Mouse (Mus musculus): ENCODE measurements around the gene Hoxb4.

The Hoxb4 gene

DNA sequence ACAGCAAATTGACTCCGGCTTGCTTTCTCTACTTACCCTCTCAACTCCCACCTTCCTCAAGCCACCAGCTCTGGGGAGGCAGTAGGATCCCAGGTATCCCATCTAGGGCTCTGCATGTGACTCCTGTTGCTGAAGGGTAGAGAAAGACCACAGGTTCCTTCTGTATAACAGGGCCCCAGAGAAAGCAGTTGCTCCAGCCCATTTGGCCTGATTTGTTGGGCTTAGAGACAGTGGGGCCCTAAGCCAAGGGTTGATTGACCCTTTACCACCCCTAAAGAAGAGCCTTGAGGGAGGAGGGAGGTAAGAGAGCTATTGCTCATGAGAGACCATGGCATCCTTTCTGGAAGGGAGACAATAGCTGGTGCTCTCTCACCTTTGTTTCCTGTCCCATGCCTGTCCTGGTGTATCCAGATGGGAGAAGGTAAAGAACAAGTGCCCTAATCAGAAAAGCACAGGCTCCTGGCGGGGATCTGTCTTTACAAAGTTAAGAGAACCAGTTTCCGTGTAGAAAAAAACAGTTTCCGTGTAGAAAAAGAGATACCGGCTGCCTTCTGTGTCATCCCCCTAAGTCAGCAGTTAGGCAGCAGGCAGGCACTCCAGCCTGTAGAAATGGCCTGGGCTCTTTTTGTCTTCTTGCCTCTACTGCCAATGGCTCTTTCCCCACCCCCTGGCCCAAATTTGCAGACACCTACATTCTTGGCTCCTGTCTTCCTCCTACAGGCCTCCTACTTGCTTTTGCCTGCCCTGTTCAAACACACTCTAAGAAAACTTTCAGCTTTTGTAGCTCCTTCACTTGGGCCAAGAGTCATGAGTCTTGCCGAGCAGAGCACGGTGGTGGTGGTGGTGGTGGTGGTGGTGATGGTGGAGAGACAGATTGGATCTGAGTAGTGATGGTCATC is 21.1 kb downstream of the Hoxb4 start:
- DNase-seq = no peak

DNA sequence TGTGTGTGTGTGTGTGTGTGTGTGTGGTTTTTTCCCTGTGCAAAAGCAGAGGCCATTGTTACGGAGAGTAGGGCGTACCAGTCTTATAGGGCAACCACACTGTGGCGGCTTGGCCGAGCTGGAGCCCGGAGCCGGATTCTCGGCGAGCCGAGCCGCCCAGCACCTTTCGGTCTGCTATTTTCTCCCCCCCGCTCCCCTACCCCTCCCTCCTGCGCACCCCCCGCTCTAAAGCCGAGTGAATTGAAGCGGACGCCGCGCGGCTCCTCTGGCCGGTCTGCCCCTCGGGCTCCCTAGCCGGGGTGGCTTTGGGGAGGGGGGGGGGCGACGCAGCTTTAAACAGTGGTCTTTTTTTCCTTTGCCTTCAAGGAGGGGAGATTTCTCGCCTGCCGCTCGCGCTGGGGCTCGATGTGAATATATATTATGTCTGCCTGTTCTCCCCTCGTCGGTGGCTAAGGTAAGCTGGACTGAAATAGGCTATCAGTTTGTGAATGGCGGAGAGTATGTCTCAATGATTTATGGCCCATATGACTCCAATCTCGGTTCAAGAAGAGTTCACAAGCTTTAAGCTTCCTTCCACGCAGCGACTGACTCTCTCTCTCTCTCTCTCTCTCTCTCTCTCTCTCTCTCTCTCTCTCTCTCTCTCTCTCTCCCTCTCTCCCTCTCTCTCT is 22.8 kb downstream of the Hoxb4 start:
- peak; percentile 17 for DNase-seq

DNA sequence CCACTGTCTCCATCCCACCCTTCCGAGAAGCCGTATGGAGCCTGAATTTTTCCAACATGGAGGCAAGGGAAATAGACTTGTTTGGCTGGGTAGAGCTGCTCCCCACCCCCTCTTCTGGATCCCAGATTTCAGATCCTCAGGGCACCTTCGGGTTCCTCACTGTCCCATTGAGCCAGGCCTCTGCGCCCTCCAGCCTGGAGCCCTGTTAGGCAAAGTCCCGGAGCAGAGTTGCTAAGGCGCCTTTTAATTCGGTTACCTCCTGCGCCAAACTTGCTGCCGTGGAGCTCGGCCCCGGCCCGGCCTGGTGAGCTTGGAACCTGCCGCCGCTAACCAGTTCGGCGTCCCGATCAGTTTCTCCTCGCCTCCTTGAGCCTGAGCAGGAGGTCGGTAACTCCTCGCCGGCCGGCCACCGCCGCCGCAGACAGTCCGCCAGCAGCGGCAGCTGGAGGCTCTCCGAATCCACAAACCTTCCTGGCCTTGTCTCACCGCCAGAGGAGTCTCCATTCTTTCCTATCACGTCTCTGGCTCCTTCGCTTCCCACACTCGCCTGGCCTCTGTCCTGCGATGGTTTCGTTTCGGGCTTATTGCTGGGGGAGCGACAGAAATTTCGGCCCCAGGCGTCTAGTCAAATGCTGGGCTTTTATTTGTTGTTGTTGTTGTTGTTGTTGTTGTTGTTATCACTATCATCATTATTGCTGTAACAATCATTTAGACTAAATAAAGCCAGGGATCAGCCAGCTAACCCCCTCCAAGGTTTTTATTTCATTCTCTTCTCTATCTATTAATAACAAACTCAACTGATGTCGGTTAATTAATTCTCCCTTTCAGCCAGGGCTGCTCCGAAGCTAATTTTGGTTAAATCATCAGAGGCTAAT is 23.9 kb downstream of the Hoxb4 start:
- DNase-seq = no peak

DNA sequence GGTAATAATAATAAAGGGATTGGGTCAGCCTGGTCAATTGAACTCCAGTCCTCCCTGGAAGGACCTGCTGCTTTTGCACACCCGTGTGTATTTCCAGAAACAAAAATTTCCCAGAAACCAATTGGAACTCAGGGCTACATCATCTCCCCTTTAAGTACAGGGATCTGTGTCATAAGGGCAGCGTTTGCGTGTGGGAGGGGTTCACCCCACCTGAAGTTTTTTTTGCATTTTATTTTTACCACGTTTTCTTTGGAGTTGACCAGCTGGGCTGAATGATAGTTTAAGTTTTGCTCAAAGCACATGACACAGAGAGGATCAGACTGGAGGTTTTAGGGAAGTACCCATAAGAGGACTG is 24.5 kb downstream of the Hoxb4 start:
- DNase-seq = no peak

DNA sequence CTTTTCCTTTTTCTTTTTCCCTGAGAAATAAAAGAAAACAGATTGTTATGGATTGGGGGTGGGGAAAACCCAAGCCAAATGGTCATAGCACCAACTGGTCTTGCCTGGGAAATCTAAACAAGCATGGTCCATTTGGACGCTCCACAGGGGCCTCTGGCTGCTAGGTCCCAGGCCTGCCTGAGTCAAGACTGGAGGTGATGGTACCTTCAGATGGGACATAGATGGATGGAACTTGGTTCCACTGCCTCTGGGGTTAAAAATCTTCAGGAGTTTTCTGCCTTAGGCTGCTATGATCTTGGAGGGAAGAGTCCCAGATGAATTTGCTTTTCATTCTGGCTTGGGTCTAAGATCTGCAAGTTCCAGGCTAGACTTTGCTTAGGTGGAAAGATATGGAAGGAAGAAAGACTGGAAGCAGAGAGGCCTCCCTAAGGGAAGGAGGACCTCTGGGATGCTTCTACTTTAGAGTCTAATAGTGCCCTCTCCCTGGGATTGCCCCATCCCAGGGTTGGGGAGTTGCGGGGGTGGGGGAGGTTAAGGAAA is 25.2 kb downstream of the Hoxb4 start:
- no peak for DNase-seq

DNA sequence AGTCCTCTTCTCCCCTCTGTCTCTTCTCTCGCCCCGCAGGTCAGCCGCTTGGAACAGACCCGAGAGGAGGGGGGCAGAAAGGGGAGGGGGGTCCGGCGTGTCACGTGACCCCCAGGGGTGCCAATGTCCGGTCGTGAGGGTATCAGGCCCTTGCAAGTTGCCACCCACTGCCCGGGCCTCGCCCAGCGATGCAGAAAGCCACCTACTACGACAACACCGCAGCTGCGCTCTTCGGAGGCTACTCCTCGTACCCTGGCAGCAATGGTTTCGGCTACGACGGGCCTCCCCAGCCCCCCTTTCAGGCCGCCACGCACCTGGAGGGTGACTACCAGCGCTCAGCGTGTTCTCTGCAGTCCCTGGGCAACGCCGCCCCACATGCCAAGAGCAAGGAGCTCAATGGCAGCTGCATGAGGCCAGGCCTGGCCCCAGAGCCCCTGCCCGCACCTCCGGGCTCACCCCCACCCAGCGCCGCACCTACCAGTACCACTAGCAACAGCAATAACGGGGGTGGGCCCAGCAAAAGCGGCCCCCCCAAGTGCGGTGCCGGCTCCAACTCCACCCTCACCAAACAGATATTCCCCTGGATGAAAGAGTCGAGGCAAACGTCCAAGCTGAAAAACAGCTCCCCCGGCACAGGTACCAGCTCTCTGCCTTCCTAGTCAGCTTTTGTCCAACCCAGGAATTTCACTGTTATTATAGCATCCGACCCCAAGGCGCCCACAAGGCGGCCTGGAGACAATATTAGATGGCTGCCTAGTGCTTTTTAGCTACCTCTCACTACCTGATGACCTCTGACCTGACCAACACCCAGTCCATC is 26.2 kb downstream of the Hoxb4 start:
- no peak for DNase-seq

DNA sequence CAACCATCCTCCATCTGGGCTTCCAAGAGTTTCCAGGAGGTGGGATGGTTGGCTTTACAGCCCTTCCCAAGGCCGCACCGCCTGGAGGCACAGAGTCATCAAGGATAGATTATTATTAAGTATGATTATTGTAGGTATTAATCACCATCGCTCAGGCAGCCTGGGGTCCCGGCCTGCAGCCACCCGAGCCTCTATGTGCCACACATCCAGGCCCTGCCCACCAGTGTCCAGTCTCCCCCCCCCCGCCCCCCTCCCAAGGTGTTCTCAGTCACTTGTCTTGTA is 26.8 kb downstream of the Hoxb4 start:
- no peak for DNase-seq

DNA sequence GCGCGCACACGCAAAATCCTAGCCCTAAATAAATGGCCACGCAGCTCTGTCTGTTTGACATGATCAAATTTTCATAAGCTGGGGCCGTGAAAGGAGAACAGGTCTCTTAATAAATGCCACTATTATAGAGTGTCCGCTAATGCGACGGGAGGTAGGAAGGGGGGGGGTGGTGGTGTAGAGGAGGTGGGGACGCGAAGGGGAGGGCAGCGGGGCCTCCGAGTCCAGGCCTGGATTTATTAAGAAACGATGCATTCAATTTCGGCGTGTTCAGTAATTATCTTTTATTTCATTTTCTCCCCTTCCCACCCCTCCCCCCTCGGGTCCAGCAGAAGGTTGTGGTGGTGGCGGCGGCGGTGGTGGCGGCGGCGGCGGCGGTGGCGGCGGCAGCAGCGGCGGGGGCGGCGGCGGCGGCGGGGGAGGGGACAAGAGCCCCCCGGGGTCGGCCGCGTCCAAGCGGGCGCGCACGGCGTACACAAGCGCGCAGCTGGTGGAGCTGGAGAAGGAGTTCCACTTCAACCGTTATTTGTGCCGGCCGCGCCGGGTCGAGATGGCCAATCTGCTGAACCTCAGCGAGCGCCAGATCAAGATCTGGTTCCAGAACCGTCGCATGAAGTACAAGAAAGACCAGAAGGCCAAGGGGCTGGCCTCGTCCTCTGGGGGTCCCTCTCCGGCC is 27.3 kb downstream of the Hoxb4 start:
- no peak for DNase-seq

DNA sequence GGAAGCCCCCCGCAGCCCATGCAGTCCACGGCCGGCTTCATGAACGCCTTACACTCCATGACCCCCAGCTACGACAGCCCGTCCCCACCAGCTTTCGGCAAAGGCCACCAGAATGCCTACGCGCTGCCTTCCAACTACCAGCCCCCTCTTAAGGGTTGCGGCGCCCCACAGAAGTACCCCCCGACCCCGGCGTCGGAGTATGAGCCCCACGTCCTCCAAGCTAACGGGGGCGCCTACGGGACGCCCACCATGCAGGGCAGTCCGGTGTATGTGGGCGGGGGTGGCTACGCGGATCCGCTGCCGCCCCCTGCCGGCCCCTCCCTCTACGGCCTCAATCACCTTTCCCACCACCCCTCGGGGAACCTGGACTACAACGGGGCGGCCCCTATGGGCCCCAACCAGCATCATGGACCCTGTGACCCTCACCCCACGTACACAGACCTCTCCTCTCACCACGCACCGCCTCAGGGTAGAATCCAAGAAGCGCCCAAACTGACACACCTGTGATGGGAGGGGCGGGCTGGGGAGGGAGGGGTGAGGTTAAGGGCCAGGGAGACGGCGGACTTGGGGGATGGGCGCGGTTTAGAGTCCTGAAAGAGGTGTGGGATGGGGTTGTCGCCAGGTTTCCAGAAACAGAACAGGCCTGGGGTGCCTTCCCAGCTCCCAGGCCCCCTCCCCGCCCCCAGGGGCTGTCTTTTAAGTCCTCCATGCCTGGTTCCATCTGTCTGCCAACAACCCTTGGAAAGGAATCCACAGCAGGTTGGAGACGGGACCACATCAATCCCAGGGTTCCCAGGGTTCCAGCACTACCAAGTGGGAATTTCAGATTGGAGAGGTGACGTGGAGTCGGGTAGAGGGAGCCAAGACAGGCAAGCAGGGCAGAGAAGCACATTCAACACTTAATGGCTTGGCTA is 28.1 kb downstream of the Hoxb4 start:
- DNase-seq = no peak

DNA sequence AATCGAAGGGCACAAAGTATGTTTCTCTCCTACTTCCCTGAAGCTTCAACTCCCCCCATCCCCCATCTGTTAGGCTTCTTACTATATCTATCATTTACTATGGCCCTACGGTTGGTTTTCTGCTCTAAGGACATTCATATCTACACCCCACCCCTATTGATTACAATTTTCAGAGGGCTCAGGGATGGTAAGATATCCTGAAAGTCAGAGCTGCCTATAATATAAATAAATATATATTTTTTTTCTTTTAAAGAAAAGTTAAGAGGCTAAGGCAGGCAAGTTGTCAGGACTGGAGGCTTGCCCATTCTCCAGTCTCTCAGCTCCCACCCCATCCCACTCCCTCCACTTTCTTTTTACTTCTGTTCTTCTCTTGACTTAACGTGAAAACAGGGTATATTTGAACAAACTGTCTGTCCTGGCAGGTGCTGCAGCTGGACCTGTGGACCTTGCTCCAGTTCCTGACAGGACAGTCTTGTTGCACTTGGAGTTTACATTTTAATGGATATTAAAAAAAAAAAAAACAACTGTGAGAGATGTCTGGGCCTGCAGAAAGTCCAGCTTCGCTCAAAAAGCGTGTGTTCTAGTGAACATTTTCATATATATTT is 29.0 kb downstream of the Hoxb4 start:
- DNase-seq = no peak

DNA sequence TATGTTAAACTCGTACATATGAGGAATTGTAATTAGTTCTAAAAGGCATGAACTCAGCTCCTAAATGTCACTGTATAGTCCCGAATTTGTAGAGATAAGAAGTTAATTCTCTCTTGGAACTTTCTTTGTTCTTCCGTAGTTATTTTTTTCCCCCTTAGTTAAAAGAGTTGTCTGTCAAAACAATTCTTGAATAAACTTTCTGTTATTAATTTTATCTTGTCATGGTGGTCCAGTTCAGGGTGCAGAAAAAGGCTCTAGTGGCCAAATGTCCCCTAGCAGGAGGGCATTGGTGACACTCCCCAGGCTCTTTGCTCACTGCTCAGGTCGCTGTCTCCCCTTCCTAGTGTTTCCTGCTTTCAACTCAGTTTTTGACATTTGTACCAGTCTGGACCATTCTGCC is 29.6 kb downstream of the Hoxb4 start:
- no peak for DNase-seq

DNA sequence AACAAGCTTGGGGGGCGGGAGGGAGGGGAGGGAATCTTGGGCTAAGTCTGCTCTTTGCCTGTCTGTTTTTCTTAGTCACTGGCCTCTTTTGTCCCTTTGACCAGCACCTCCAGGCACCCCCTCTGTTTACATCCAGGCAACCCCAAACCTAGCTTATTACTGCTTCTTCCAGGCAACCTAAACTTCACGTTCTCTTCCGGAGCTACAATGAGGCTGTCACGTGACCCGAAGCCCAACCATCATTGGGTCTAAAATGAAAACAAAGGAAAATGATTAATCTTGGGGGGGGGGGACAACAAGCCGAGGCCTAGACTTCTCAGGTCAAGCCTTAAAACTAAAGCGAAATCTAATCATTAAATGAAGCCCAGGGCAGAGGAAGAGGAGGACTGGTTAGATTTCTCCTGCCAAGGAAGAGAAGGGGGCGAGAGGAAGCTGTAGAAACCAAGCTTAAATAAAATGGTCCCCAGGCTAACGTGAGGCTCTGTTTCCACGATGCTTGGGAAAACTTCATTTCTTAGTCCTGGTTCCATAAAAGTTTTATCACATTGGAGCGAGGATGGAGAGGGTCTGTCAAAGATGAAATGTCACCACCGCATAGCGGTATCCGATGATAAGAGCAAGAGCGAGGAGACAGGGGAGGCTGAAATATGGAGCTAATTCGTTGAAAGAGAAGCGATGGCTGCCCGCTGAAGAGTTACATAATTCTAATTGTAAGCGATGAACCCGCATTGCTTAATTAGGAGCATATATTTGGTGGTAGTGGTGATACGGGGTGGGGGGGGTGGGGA is 30.3 kb downstream of the Hoxb4 start:
- no peak for DNase-seq

DNA sequence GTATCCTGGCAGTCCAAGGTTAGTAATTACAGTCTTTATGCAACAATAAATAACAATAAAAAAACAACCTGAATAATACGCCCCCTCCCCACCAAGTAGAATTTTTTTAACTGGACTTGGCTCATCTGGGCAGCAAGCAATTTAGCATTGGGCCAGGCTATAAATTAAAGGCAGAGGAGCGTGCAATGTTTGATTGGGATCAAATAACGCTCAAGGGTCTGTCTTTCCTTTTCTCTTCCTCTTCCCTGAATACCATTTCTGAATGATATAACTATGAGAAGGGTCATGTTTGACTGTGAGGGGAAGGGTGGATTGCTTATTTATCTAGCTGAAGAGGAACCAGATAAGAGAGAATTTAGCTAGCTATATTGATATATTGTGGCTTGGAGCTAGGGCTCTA is 30.9 kb downstream of the Hoxb4 start:
- DNase-seq = no peak

DNA sequence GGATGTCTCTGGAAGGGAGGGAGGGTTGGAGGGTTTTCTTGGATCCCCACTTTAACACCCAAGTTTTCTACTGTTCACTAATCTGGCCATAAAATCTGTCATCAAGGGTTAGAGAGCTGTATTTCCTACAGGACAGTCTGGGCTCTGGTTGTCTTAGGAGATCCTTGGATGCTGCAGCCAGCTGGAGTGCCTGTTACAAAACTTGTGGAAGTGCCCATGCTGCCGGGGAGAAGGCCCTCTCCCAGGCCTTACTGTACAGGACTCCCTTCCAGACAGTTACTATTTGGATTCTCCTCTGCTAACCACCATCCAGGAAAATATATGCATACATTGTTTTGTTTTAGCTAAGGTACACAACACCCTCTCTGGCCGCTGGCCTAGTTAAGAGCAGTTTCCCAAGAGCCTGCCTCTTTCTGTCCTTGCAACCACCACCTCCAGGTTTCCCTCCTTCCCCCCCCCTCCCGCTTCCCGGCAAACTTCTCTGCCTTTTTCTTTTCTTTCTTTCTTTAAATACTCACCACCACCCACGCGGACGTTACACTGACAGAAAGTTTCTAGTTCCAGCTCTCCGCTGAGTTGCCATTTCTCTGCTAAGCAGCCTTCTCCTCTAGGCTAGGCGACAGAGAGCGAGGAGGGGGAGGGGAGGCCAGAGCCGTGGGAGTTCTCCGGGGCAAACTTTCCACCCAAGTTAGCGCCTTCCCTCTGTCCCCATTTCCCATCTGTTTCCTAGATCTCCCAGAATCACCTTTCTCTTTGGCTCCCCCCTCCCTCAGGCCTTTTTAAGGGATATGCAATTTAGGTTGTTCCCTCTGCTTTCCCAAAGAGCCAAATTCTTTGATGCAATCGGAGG is 31.6 kb downstream of the Hoxb4 start:
- no peak for DNase-seq

DNA sequence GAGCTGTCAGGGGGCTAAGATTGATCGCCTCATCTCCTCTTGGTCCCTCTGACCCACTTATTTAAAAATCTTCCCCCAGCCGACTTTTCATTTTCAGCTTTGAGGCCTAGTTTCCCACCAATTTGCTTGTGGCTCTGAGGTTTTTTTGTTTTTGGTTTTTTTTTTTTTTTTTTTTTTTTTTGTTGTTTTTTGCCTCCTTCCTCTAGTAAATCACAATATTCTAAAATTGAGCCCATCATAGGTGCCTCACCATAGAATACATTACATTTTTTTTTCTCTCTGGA is 32.2 kb downstream of the Hoxb4 start, which contains the start of gene Hoxb2:
Gene Hoxb2, plus strand, starts transcription at position 185 of the 284 bp plus-strand sequence.
- no peak for DNase-seq

DNA sequence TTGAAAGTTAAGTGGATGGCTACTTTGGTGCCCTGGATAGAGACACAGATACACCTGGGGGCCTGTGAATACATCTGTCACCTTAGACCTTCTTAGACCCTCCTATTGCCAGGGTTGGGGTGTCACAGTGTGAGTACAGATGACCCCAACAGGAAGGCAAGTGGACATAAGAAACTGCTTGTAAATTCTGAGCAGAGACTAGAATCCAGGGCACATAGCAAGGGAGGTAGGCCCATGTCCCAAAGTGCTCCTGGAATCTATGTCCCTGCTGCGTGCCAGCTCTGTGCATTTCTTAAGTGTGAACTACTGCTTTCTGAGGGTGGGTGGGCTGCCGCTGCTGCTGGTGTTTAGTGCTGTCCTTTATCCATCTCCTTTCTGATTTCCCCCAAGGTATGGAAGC is 32.7 kb downstream of the Hoxb4 start:
- no peak for DNase-seq

DNA sequence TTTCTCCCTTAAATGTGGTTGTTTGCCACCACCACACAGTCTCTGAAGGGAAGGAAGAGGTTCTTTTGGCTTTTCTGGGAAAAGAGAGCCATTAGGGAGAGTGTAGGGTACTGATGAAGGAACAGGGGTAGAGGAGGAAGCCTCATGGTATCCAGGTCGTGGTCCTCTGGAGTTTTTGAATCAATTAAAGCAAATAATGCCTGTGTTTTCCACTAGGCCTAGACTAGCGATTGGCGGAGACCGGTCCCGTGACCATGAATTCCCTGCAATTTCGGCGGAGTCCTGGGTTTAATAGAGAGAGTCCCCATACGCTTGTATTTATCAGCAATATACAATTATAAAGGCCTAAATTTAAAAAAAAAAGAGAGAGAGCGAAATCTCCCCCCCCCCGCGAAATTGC is 33.2 kb downstream of the Hoxb4 start:
- DNase-seq = no peak

DNA sequence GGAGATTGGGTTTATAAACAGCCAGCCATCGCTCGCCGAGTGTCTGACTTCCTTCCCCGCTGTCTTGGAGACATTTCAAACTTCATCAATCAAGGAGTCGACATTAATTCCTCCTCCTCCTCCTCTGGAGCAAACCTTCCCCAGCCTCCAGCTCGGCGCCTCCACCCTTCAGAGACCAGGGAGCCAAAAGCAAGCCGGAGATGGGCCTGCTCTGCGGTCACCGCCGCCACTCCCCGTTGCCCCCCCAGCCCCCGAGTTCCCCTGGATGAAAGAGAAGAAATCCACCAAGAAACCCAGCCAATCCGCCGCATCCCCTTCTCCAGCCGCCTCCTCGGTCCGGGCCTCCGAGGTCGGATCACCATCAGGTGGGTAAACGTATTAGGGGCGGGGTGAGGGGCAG is 33.8 kb downstream of the Hoxb4 start:
- DNase-seq = peak; percentile 51
